Mouse (Mus musculus) megakaryocyte, embryonic 14.5 days (primary cell): ENCODE results near the gene Fkbp5.

Source experiments
- FLI1 ChIP-seq: IDR thresholded peaks from 2 replicates; pipeline ENCODE4 v1.6.1; 2012; ENCODE audit warnings: low read length, inconsistent platforms, mixed read lengths
- GATA1 ChIP-seq: IDR thresholded peaks from 3 replicates; pipeline ENCODE4 v1.6.1; 2012; ENCODE audit warnings: mixed read lengths, low read length, inconsistent platforms, borderline replicate concordance

- TF ChIP-seq FLI1, result no peak
- TF ChIP-seq GATA1, result no peak
These were observed 16.0 kb upstream of the Fkbp5 start for GRCm38 (mm10) chr17:28533327-28533726.
